Mouse (Mus musculus): ENCODE data around the gene Zfp974.
"Not testable (repeated sequence)": the region's sequence is repeated elsewhere in the genome, so short reads cannot be mapped to it uniquely, and the experiment has no call there.

Gene Zfp974

DNA sequence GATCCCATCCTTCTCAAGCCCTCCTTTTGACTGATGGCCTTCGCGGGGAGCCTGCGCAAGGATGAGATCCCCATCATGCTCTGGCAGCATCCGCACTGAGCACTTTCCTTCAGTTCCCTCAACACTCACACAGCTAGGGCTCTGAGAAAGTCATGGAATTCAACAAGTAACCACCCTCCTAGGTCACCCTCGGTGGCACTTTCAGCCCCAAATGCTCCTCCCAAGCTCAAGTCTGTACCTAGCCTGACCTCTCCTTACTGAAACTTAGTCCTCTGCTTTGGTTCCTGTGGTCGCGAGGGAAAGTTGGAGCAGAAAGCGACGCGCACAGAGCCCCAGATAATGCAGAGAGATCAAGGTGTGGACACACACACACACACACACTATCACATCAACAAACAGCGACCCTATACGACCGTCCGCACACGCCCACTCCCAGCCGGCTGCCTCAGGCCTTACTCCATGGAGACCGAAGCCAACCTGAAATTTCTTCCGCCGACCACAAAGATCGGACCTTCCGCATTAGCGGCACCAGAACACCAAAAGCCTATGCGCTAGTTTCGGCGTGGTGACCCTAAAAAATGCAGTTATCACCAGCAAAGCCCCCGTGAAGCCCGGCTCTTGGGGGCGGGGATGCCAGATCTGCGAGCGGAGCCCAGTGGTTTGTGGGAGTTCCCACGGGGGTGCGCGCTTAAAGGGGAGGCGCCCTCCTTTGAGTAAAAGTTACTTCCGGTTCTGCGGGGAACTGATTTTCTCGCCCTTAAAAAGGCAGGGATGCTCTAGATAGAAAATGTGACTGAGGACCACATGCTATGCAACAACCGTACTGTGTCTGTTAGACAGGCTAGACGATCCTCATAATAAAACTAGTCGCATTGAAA lies at the start of gene Zfp974:
Gene Zfp974, minus strand, starts transcription at position 643 of the 878 bp plus-strand sequence.
- DNase-seq (ENCODE audit: low spot score): peak; percentile 16

DNA sequence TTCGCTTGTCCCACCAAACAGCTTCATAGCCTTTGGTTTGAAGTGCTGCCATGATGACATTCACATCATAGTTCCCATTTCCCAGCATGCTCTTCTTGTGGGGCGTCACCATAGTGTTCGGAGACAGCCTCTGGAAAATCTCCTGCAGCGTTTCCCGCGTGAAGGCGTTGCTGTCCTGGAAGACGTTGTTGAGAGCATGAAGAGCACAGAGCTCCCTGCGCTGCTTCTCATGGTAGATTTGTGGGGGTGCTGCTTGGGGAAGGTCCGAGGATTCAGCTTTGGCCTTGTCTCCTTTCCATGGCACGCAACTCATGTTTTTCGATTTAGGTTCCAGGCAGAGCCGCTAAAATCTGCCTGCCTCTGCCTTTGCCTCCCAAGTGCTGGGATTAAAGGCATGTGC lies 20.2 kb upstream of the Zfp974 start:
- not testable (repeated sequence) for DNase-seq (ENCODE audit: low spot score)

DNA sequence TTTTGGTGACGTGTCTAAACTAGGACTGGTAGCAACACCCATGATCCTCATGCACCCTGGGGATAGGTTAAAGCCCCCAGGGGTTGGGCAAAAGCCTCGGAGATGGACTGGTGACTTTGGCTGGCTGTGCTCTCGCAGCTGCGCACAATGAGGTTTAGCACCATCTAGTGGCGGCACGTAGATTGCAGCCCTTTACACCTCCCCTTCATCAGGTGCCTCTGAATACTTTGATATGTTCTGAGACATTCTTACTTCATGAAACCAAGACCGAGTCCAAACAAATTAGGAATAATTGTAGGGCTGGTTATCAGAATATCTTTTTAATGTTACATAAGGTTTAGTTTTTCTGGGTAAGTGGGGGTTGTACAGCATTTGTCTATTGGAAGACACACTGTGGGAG lies 12.6 kb upstream of the Zfp974 start:
- DNase-seq (ENCODE audit: low spot score): not testable (repeated sequence)

DNA sequence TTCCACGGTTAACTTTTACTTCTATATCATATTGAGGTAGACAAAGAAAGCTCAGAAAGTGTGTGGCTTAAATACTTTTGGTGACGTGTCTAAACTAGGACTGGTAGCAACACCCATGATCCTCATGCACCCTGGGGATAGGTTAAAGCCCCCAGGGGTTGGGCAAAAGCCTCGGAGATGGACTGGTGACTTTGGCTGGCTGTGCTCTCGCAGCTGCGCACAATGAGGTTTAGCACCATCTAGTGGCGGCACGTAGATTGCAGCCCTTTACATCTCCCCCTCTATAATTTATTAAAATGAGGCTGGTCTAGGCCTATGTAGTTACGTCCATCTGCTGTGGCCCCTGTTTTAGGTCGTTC lies 4.5 kb upstream of the Zfp974 start:
- DNase-seq (ENCODE audit: low spot score): not testable (repeated sequence)

- no peak for DNase-seq (ENCODE audit: low spot score)
Measured at GRCm38 (mm10) chr7:27933050-27933799, 4.0 kb upstream of the Zfp974 start.

- not testable (repeated sequence) for DNase-seq (ENCODE audit: low spot score)
Measured at GRCm38 (mm10) chr7:27927041-27927440, 2.2 kb downstream of the Zfp974 start.

- DNase-seq (ENCODE audit: low spot score): not testable (repeated sequence)
Measured at GRCm38 (mm10) chr7:27910952-27911351, 18.3 kb downstream of the Zfp974 start.

GRCm38 (mm10) chr7:27905061-27905848 lies 24.0 kb downstream of the Zfp974 start:
- no peak for DNase-seq (ENCODE audit: low spot score)

DNA sequence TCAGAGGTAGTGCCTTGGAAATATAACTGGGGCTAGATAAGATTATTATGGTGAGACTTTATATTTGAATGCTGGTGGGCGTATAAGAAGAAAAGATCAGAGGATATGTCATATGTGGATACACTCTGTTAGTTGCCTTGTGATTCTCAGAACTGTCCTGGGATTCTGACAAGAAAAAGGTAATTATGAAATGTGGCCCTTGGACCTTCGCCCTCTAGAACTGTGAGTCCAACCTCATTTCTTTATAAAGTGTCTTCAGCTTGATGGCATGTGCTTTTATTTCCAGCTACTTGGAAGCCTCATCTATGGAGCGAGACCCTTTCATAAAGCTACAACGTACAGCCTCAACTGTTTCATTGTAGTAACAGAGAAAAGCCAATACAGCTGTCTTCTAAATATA lies 28.7 kb downstream of the Zfp974 start:
- DNase-seq (ENCODE audit: low spot score): no peak

GRCm38 (mm10) chr7:27881721-27882120 lies 47.5 kb downstream of the Zfp974 start:
- DNase-seq (ENCODE audit: low spot score): no peak

DNA sequence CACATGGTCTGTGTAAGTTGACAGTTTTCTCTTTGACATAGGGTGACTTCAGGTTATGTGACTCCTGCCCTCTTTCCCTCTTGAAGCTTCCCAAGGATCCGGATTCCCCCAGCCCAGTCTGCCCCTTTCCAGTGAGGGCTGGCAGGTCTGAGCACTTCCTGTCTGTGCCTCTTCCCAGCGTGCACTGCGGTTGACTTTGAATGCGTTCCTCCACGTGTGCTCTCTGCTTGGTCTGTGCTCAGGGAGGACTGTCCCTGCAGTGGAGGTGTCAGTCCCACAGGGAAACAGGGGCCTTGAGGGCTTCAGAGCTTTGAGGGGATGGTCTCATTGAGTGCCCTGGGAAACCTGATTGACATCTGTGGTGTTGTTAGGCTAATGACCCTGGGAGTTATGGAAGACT lies 66.7 kb downstream of the Zfp974 start:
- not testable (repeated sequence) for DNase-seq (ENCODE audit: low spot score)

DNA sequence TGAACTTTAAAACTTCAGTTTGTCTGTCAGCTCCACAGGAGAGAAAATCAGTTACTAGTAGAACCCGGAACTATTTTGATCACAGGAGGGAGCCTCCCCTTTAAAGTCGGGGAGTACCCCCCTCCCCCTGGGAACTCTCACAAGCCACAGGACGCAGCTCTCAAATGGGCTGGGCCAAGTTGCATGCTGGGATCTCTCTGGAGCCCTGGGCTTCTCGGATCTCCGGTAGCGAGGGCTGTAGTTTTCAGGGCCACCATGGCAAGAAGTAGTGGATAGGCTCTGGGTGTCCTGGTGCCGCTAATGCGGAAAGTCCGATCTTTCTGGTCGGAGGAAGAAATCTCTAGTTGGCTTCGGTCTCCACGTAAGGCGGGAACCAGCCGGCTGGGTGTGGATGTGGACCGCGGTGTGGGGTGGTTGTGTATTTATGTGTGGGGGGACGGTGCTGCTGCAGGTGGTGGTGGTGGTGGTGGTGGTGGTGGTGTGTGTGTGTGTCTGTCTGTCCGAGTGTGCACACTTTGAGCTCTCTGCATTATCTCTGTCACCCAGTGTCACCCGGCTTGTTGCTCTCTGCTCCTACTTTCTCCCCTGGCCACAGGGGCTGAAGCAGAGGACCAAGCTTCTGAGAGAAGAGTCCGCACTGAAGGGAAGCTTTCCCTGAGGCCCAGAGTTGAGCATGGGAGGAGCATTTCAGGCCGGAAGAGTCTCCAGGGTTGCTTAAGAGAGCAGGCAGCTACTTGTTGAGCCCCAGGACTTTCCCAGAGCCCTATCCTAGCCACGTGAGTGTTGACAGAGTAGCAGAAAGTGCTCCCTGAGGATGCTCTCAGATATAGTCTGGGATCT lies 68.6 kb downstream of the Zfp974 start:
- peak; percentile 79 for DNase-seq (ENCODE audit: low spot score)

DNA sequence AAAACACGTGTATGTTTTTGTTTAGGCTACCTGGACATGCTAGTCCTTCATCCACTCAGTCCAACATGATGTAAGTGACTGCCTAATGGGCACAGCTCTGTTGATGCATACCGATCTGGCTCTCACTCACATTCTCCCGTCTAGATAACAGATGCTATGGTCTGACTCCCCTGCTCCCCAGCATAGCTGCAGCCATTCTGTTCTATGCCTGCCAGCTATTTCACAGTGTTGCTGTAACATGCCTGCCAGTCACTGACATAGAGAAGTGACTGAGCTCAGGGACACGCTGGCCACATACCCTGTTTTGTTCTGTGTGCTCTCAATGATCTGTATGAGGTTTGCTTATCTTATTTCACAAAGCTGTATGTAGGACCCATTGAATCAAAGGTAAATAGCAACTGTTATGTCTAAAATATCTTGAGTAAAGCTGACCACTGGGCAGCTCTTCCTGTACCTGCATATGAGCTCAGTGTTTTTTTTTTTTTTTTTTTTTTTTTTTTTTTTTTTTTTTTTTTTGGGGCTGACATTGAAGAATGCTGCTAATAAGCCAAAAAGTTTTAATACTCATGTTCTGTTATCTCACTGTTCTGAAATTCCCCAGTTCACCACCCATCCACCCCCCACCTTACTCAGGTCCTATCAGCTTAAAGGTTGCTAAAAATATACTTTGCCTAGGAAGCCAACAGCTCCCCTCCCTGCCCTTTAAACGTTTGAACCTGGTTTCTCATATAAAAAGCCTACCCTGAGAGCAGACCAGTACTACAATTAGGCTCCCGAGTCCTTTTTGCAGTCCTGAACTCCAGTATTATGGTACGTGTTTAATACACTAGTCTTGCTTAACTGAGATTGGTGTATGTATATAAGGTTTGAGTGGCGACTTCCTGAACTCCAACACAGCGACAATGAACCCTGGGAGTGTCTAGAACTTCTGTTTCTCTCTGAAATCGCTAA lies 69.7 kb downstream of the Zfp974 start:
- no peak for DNase-seq (ENCODE audit: low spot score)

Data from ovary, adult 18-20 months (tissue).